Mouse (Mus musculus) retina, embryonic 14.5 days (tissue): ENCODE data around the gene Nkx1-2.

Source experiments
- DNase-seq: peaks from one replicate; pipeline ENCODE4 v3.0.0-alpha.2; 2015; ENCODE audit warnings: low spot score

Nkx1-2 gene

GRCm38 (mm10) chr7:132604720-132605119 is 5.3 kb upstream of the Nkx1-2 start:
- no peak for DNase-seq

GRCm38 (mm10) chr7:132600926-132601325 is 1.5 kb upstream of the Nkx1-2 start:
- DNase-seq: no peak

- no peak for DNase-seq
These were observed 589 bp upstream of the Nkx1-2 start for GRCm38 (mm10) chr7:132600026-132600425.

GRCm38 (mm10) chr7:132597251-132598041 is 2.0 kb downstream of the Nkx1-2 start:
- DNase-seq: peak; percentile 45

- DNase-seq: no peak
These were observed 2.7 kb downstream of the Nkx1-2 start for GRCm38 (mm10) chr7:132596557-132597250.

GRCm38 (mm10) chr7:132595787-132596186 is 3.6 kb downstream of the Nkx1-2 start:
- DNase-seq: no peak

GRCm38 (mm10) chr7:132594325-132594724 is 5.1 kb downstream of the Nkx1-2 start:
- no peak for DNase-seq

GRCm38 (mm10) chr7:132593762-132594161 is 5.7 kb downstream of the Nkx1-2 start:
- no peak for DNase-seq

- DNase-seq: no peak
These were observed 9.8 kb downstream of the Nkx1-2 start for GRCm38 (mm10) chr7:132589610-132590009.

GRCm38 (mm10) chr7:132587167-132587566 is 12.3 kb downstream of the Nkx1-2 start:
- DNase-seq: no peak

GRCm38 (mm10) chr7:132585695-132586491 is 13.5 kb downstream of the Nkx1-2 start:
- no peak for DNase-seq

GRCm38 (mm10) chr7:132581441-132581840 is 18.0 kb downstream of the Nkx1-2 start:
- no peak for DNase-seq

- no peak for DNase-seq
These were observed 18.9 kb downstream of the Nkx1-2 start for GRCm38 (mm10) chr7:132580511-132580910.

- no peak for DNase-seq
These were observed 22.5 kb downstream of the Nkx1-2 start for GRCm38 (mm10) chr7:132576891-132577290.

GRCm38 (mm10) chr7:132576116-132576650 is 23.3 kb downstream of the Nkx1-2 start, which contains the start of gene Oat:
TSS of gene Oat (minus strand) at chr7:132576398.
- peak; percentile 97 for DNase-seq

GRCm38 (mm10) chr7:132575623-132576022 is 23.8 kb downstream of the Nkx1-2 start:
- peak; percentile 87 for DNase-seq

GRCm38 (mm10) chr7:132574646-132575045 is 24.8 kb downstream of the Nkx1-2 start:
- DNase-seq: no peak

GRCm38 (mm10) chr7:132573205-132573604 is 26.2 kb downstream of the Nkx1-2 start:
- no peak for DNase-seq

- no peak for DNase-seq
These were observed 26.7 kb downstream of the Nkx1-2 start for GRCm38 (mm10) chr7:132572738-132573137.

GRCm38 (mm10) chr7:132571481-132571880 is 28.0 kb downstream of the Nkx1-2 start:
- DNase-seq: no peak

GRCm38 (mm10) chr7:132570071-132570470 is 29.4 kb downstream of the Nkx1-2 start:
- DNase-seq: no peak

- DNase-seq: no peak
These were observed 30.6 kb downstream of the Nkx1-2 start for GRCm38 (mm10) chr7:132568817-132569216.
